Mouse (Mus musculus) ES-E14 (cell line): ENCODE results near the gene Slc25a18. TPM values are rescaled to one million over a fixed set of nuclear protein-coding genes. Genes with fewer than 3 reads are reported as not detected.

Experiments used
- DNase-seq: peaks from one replicate; pipeline ENCODE4 v3.0.0-alpha.2; 2013; ENCODE audit warnings: low read depth, low spot score
- H3K27ac ChIP-seq: 2 replicates; pipeline ENCODE4 v1.5.1; 2012; ENCODE audit warnings: low read depth, mild to moderate bottlenecking, low read length, moderate library complexity, mixed read lengths; ENCODE audit not compliant: poor library complexity, insufficient read depth, severe bottlenecking
- H3K36me3 ChIP-seq: 2 replicates; pipeline ENCODE4 v1.6.1; 2012; ENCODE audit warnings: mild to moderate bottlenecking, low read length, moderate library complexity, mixed read lengths; ENCODE audit not compliant: control insufficient read depth, poor library complexity, insufficient read depth, severe bottlenecking
- H3K4me1 ChIP-seq, 2 experiments: fragments of 150-350 bp in 1 of 2; sonication (generic) in 1 of 2; 2 replicates each; pipeline ENCODE4 v1.6.1; 2012; ENCODE audit warnings: low read length in 2 of 2, mild to moderate bottlenecking in 1 of 2, mixed read lengths in 1 of 2; ENCODE audit not compliant: control insufficient read depth in 2 of 2, insufficient read depth in 2 of 2, poor library complexity in 1 of 2
- H3K4me3 ChIP-seq, 2 experiments: fragments of 150-350 bp in 1 of 2; sonication (generic) in 1 of 2; 2 replicates each; pipeline ENCODE4 v1.5.1; 2012; ENCODE audit warnings: low read length in 2 of 2, low read depth in 1 of 2, mild to moderate bottlenecking in 1 of 2, mixed read lengths in 1 of 2; ENCODE audit not compliant: insufficient read depth in 1 of 2, poor library complexity in 1 of 2, severe bottlenecking in 1 of 2
- H3K9ac ChIP-seq: 2 replicates; pipeline ENCODE4 v1.6.1; 2012; ENCODE audit warnings: low read depth, mild to moderate bottlenecking, low read length, mixed read lengths; ENCODE audit not compliant: poor library complexity, insufficient read depth, severe bottlenecking
- H3K9me3 ChIP-seq: fragments of 150-350 bp; sonication (generic); 2 replicates; pipeline ENCODE4 v1.6.1; 2012; ENCODE audit warnings: low read depth, mild to moderate bottlenecking, low read length; ENCODE audit not compliant: control insufficient read depth, insufficient read depth
- CHD2 ChIP-seq: IDR thresholded peaks from 2 replicates; pipeline ENCODE4 v1.6.1; 2014; ENCODE audit warnings: mild to moderate bottlenecking, low read depth, low read length, inconsistent platforms
- HCFC1 ChIP-seq: IDR thresholded peaks from 2 replicates; pipeline ENCODE4 v1.6.1; 2012; ENCODE audit warnings: low read length, inconsistent platforms, borderline replicate concordance; ENCODE audit not compliant: insufficient read depth
- MAFK ChIP-seq: IDR thresholded peaks from 2 replicates; pipeline ENCODE4 v1.6.1; 2014; ENCODE audit warnings: mild to moderate bottlenecking, low read depth, low read length, inconsistent platforms; ENCODE audit not compliant: insufficient read depth
- ZC3H11A ChIP-seq: IDR thresholded peaks from 2 replicates; pipeline ENCODE4 v1.6.1; 2012; ENCODE audit warnings: low read depth, mild to moderate bottlenecking, inconsistent platforms, low read length, borderline replicate concordance
- ZNF384 ChIP-seq: IDR thresholded peaks from 2 replicates; pipeline ENCODE4 v1.6.1; 2012; ENCODE audit warnings: low read depth, low read length, inconsistent platforms
- in situ Hi-C, 2 experiments: fragments of 600-800 bp; cut with MboI; formaldehyde crosslinking; loops; one replicate each; pipeline ENCODE4 v1.15.1; 2025; ENCODE audit warnings: low sequenced_read_pairs in 2 of 2, inconsistent platforms in 1 of 2; ENCODE audit not compliant: unreplicated experiment in 2 of 2
- total RNA-seq: library from RNA; depleted of rRNA; stranded (reverse); fragments of 300-350 nt; gene quantifications from 2 replicates; pipeline ENCODE4 v1.2.3, GENCODE M21; 2012

The Slc25a18 gene
- total RNA-seq, 1 experiment = 0.89 TPM

DNA sequence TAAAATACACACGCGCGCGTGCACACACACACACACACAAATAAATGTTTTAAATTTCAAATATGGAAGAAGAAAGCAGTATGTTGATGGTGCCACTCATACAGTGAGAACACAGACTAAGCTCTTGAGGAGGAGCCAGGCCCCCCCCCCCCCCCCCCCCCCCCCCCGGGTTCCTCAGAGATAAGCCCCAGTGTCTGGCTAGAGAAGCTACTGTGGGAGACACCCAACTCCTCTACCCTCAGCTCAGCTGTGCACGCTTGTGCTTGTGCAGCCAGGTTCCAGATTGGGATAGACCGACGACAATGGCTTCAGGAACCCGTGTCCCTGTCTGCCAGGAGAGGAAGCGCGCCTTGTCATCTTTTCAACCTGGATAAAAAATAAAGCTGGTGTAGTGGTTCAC is 16.8 kb downstream of the Slc25a18 start:
- H3K27ac ChIP-seq = no peak overlapping the region

GRCm38 (mm10) chr6:120790717-120791116 is 17.3 kb downstream of the Slc25a18 start:
- no peak overlapping the region for H3K9ac ChIP-seq
- DNase-seq = no peak
- H3K4me3 ChIP-seq = no peak overlapping the region
- H3K27ac ChIP-seq = no peak overlapping the region
- no peak for TF ChIP-seq ZNF384
- TF ChIP-seq HCFC1 = no peak
- no peak for TF ChIP-seq CHD2
- no peak for TF ChIP-seq MAFK
- peaks cover 0 to 4% of the 10 kb centered on the region in 2 experiments; a peak in 1 of 4 replicates for H3K4me1 ChIP-seq
- H3K9me3 ChIP-seq = no peaks in the 10 kb centered on the region
- in situ Hi-C loops = no loop called here
- H3K36me3 ChIP-seq = peaks cover 27% of the 10 kb centered on the region

More for the DNA sequence above, 16.8 kb downstream of the Slc25a18 start:
- Histone ChIP-seq H3K4me1 (peaks cover 0 to 4% of the 10 kb centered on the region in 2 experiments; a peak in 1 of 4 replicates), H3K36me3 (peaks cover 22% of the 10 kb centered on the region), H3K9me3 (no peaks in the 10 kb centered on the region), H3K4me3 (no peak overlapping the region), H3K9ac (no peak overlapping the region)
- in situ Hi-C loops = no loop called here
- no peak for DNase-seq
- TF ChIP-seq ZNF384 (no peak), HCFC1 (no peak), MAFK (no peak), ZC3H11A (no peak), CHD2 (no peak)

DNA sequence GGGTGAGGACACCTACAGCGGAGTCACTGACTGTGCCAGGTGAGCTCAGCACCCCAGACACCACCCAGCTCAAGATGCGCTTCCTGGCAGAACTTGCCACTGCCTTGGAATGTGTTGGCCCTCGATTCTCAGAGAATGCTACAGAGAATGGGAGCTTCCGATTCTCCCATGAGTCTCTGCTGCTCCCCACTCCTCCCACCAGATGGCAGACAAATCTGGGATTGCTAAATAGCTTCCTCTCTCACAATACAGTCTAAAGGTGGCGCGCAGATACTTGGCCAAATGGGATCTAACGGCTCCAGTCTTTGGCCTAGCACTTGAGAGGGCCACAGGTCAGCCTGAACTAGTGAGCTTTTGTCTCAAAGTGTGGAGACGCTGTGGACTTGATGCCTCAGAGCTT is 19.6 kb downstream of the Slc25a18 start:
- Histone ChIP-seq H3K4me1 (peaks cover 0 to 2% of the 10 kb centered on the region in 2 experiments; a peak in 1 of 4 replicates), H3K36me3 (peaks cover 44% of the 10 kb centered on the region), H3K27ac (no peak overlapping the region), H3K9ac (no peak overlapping the region), H3K9me3 (no peaks in the 10 kb centered on the region), H3K4me3 (no peak overlapping the region)
- in situ Hi-C loops = no loop called here
- TF ChIP-seq ZNF384 = no peak
- TF ChIP-seq ZC3H11A = no peak
- TF ChIP-seq CHD2 = no peak
- TF ChIP-seq HCFC1 = no peak
- TF ChIP-seq MAFK = no peak
- no peak for DNase-seq

GRCm38 (mm10) chr6:120795422-120796086 is 22.2 kb downstream of the Slc25a18 start:
- no peak overlapping the region for H3K4me3 ChIP-seq
- no peaks in the 10 kb centered on the region for H3K4me1 ChIP-seq
- H3K9me3 ChIP-seq = no peaks in the 10 kb centered on the region
- H3K36me3 ChIP-seq = peaks cover 64% of the 10 kb centered on the region
- in situ Hi-C loops = no loop called here
- H3K27ac ChIP-seq = no peak overlapping the region
- H3K9ac ChIP-seq = no peak overlapping the region
- TF ChIP-seq ZNF384 (no peak), HCFC1 (no peak), CHD2 (no peak), ZC3H11A (no peak), MAFK (no peak)
- no peak for DNase-seq

DNA sequence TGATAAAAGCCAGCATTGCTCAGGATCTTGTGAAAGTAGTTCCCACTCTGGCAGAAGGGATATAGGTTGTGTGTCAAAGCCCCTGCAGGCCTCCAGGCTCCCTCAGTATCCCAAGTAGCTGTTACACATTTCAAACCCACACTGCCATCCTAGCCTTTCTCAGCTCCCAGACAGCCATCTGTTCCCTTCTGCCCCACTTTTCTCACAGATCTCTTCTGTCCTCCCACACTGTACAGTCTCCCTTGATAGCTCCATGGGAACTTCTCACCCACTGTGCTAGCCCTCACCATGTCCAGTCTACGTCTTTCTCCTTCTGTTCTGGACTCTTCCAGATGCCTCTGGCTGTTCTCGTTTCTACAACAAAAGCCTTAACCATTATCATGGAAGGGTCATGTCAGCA is 22.7 kb downstream of the Slc25a18 start:
- H3K27ac ChIP-seq = no peak overlapping the region
- TF ChIP-seq HCFC1 (no peak), ZC3H11A (no peak), ZNF384 (no peak), MAFK (no peak), CHD2 (no peak)
- no peak overlapping the region for H3K9ac ChIP-seq
- no peak overlapping the region for H3K4me3 ChIP-seq
- no peak for DNase-seq
- H3K4me1 ChIP-seq = no peaks in the 10 kb centered on the region
- no peaks in the 10 kb centered on the region for H3K9me3 ChIP-seq
- in situ Hi-C loops = no loop called here
- peaks cover 70% of the 10 kb centered on the region for H3K36me3 ChIP-seq
